Mouse (Mus musculus): ENCODE data around the gene Cd300lg. TPM values are rescaled to one million over a fixed set of nuclear protein-coding genes. Genes with fewer than 3 reads are reported as not detected.

Gene Cd300lg
- polyA plus RNA-seq, 2 experiments: 0.38 to 0.56 TPM

GRCm38 (mm10) chr11:102024084-102024758 is 17.1 kb upstream of the Cd300lg start:
- no peak overlapping the region for H3K27ac ChIP-seq
- DNase-seq (ENCODE audit: low read depth in 3 of 3, low spot score in 3 of 3): no peak
- H3K4me2 ChIP-seq (ENCODE audit: low read depth): no peak overlapping the region
- TF ChIP-seq EP300 (IDR thresholded peaks at IDR 0.05; ENCODE audit: low read depth) (no peak), CTCF (IDR thresholded peaks at IDR 0.05; ENCODE audit: low read depth) (no peak)
- no peak overlapping the region for H3K4me3 ChIP-seq (ENCODE audit: insufficient read depth in 1 of 2, low read depth in 2 of 2, low read length in 2 of 2)
- peaks cover 1 to 4% of the 10 kb centered on the region in 2 experiments; a peak in 3 of 4 replicates for H3K4me1 ChIP-seq (replicated peaks; ENCODE audit: control insufficient read depth in 2 of 2, insufficient read depth in 2 of 2, low read length in 1 of 2)
- no peak for ATAC-seq (ENCODE audit: insufficient read depth)
- peaks cover 35% of the 10 kb centered on the region for H3K27me3 ChIP-seq (ENCODE audit: control insufficient read depth, insufficient read depth, low read length)
- H3K9me3 ChIP-seq (ENCODE audit: control insufficient read depth, low read length): no peaks in the 10 kb centered on the region
- H3K36me3 ChIP-seq (replicated peaks; ENCODE audit: control insufficient read depth, insufficient read depth, low read depth): no peaks in the 10 kb centered on the region
- WGBS (ENCODE audit: insufficient replicate concordance): 58% methylated on average over 6 of the region's 6 CpGs
- H3K9ac ChIP-seq (replicated peaks): no peak overlapping the region

- TF ChIP-seq EP300 (IDR thresholded peaks at IDR 0.05; ENCODE audit: low read depth) (no peak), CTCF (IDR thresholded peaks at IDR 0.05; ENCODE audit: low read depth) (no peak)
- 64% methylated on average over 4 of the region's 4 CpGs for WGBS (ENCODE audit: insufficient replicate concordance)
- Histone ChIP-seq H3K4me1 (replicated peaks; ENCODE audit: control insufficient read depth in 2 of 2, insufficient read depth in 2 of 2, low read length in 1 of 2) (peaks cover 6% of the 10 kb centered on the region in 2 experiments; a peak in 3 of 4 replicates), H3K27me3 (ENCODE audit: control insufficient read depth, insufficient read depth, low read length) (peaks cover 35% of the 10 kb centered on the region), H3K9ac (replicated peaks) (no peak overlapping the region), H3K4me2 (ENCODE audit: low read depth) (no peak overlapping the region), H3K9me3 (ENCODE audit: control insufficient read depth, low read length) (no peaks in the 10 kb centered on the region), H3K27ac (no peak overlapping the region), H3K36me3 (replicated peaks; ENCODE audit: control insufficient read depth, insufficient read depth, low read depth) (no peaks in the 10 kb centered on the region), H3K4me3 (ENCODE audit: insufficient read depth in 1 of 2, low read depth in 2 of 2, low read length in 2 of 2) (no peak overlapping the region)
- no peak for ATAC-seq (ENCODE audit: insufficient read depth)
- DNase-seq (ENCODE audit: low read depth in 3 of 3, low spot score in 3 of 3): no peak
Measured at GRCm38 (mm10) chr11:102024875-102025274, 16.4 kb upstream of the Cd300lg start.

- TF ChIP-seq EP300 (IDR thresholded peaks at IDR 0.05; ENCODE audit: low read depth): no peak
- no peak for TF ChIP-seq CTCF (IDR thresholded peaks at IDR 0.05; ENCODE audit: low read depth)
- Histone ChIP-seq H3K4me2 (ENCODE audit: low read depth) (no peak overlapping the region), H3K9me3 (ENCODE audit: control insufficient read depth, low read length) (no peaks in the 10 kb centered on the region), H3K27me3 (ENCODE audit: control insufficient read depth, insufficient read depth, low read length) (peaks cover 35% of the 10 kb centered on the region), H3K9ac (replicated peaks) (no peak overlapping the region), H3K4me3 (ENCODE audit: insufficient read depth in 1 of 2, low read depth in 2 of 2, low read length in 2 of 2) (no peak overlapping the region), H3K36me3 (replicated peaks; ENCODE audit: control insufficient read depth, insufficient read depth, low read depth) (no peaks in the 10 kb centered on the region), H3K27ac (no peak overlapping the region), H3K4me1 (replicated peaks; ENCODE audit: control insufficient read depth in 2 of 2, insufficient read depth in 2 of 2, low read length in 1 of 2) (peaks cover 6 to 7% of the 10 kb centered on the region in 2 experiments; a peak in 3 of 4 replicates)
- no peak for ATAC-seq (ENCODE audit: insufficient read depth)
- WGBS (ENCODE audit: insufficient replicate concordance): 35% methylated on average over 7 of the region's 7 CpGs
- no peak for DNase-seq (ENCODE audit: low read depth in 3 of 3, low spot score in 3 of 3)
Measured at GRCm38 (mm10) chr11:102025354-102025753, 16.0 kb upstream of the Cd300lg start.

GRCm38 (mm10) chr11:102025991-102026660 is 15.2 kb upstream of the Cd300lg start:
- H3K9ac ChIP-seq (replicated peaks): no peak overlapping the region
- no peaks in the 10 kb centered on the region for H3K9me3 ChIP-seq (ENCODE audit: control insufficient read depth, low read length)
- peak overlapping the region; percentile 50 to 56 for H3K4me3 ChIP-seq (ENCODE audit: insufficient read depth in 1 of 2, low read depth in 2 of 2, low read length in 2 of 2)
- no peak overlapping the region for H3K27ac ChIP-seq
- ATAC-seq (ENCODE audit: insufficient read depth) (no peak), DNase-seq (ENCODE audit: low read depth in 3 of 3, low spot score in 3 of 3) (no peak)
- peaks cover 35% of the 10 kb centered on the region for H3K27me3 ChIP-seq (ENCODE audit: control insufficient read depth, insufficient read depth, low read length)
- 6% methylated on average over 23 of the region's 23 CpGs for WGBS (ENCODE audit: insufficient replicate concordance)
- TF ChIP-seq CTCF (IDR thresholded peaks at IDR 0.05; ENCODE audit: low read depth) (no peak), EP300 (IDR thresholded peaks at IDR 0.05; ENCODE audit: low read depth) (no peak)
- H3K4me2 ChIP-seq (ENCODE audit: low read depth): peak overlapping the region; percentile 71
- peaks cover 6 to 7% of the 10 kb centered on the region in 2 experiments; a peak in 3 of 4 replicates for H3K4me1 ChIP-seq (replicated peaks; ENCODE audit: control insufficient read depth in 2 of 2, insufficient read depth in 2 of 2, low read length in 1 of 2)
- H3K36me3 ChIP-seq (replicated peaks; ENCODE audit: control insufficient read depth, insufficient read depth, low read depth): no peaks in the 10 kb centered on the region

GRCm38 (mm10) chr11:102026694-102027360 is 14.5 kb upstream of the Cd300lg start:
- DNase-seq (ENCODE audit: low read depth in 3 of 3, low spot score in 3 of 3): no peak
- Histone ChIP-seq H3K4me3 (ENCODE audit: insufficient read depth in 1 of 2, low read depth in 2 of 2, low read length in 2 of 2) (peak overlapping the region; percentile 50 to 56), H3K4me1 (replicated peaks; ENCODE audit: control insufficient read depth in 2 of 2, insufficient read depth in 2 of 2, low read length in 1 of 2) (peaks cover 6 to 7% of the 10 kb centered on the region in 2 experiments; a peak in 3 of 4 replicates), H3K4me2 (ENCODE audit: low read depth) (peak overlapping the region; percentile 71), H3K36me3 (replicated peaks; ENCODE audit: control insufficient read depth, insufficient read depth, low read depth) (no peaks in the 10 kb centered on the region), H3K27me3 (ENCODE audit: control insufficient read depth, insufficient read depth, low read length) (peaks cover 35% of the 10 kb centered on the region), H3K27ac (no peak overlapping the region), H3K9me3 (ENCODE audit: control insufficient read depth, low read length) (no peaks in the 10 kb centered on the region), H3K9ac (replicated peaks) (no peak overlapping the region)
- under 1% methylated on average over 70 of the region's 73 CpGs for WGBS (ENCODE audit: insufficient replicate concordance)
- no peak for TF ChIP-seq CTCF (IDR thresholded peaks at IDR 0.05; ENCODE audit: low read depth)
- ATAC-seq (ENCODE audit: insufficient read depth): peak; percentile 37; the same call in 1 of the 2 replicates
